Mouse (Mus musculus) MEL (cell line): ENCODE results near the gene Bub1b. TPM values are rescaled to one million over a fixed set of nuclear protein-coding genes. Genes with fewer than 3 reads are reported as not detected.

Source experiments
- DNase-seq: peaks from one replicate; pipeline ENCODE4 v3.0.0; 2011; ENCODE audit warnings: low read depth, low spot score
- H3K27ac ChIP-seq: 2 replicates; pipeline ENCODE4 v1.5.1; 2012; ENCODE audit warnings: low read depth, mild to moderate bottlenecking, control low read depth, low read length, moderate library complexity; ENCODE audit not compliant: control insufficient read depth
- H3K27me3 ChIP-seq, 2 experiments: fragments of 150-350 bp in 1 of 2; sonication (generic) in 1 of 2; 2 replicates each; pipeline ENCODE4 v1.6.1; 2012; ENCODE audit warnings: low read length in 2 of 2, mild to moderate bottlenecking in 2 of 2, improper control_type of control experiment in 1 of 2, moderate library complexity in 1 of 2; ENCODE audit not compliant: insufficient read depth in 2 of 2, control insufficient read depth in 1 of 2
- H3K36me3 ChIP-seq, 2 experiments: 2 replicates each; pipeline ENCODE4 v1.6.1; 2012 to 2014; ENCODE audit warnings: low read length in 2 of 2, improper control_type of control experiment in 1 of 2, inconsistent platforms in 1 of 2, mild to moderate bottlenecking in 1 of 2; ENCODE audit not compliant: insufficient read depth in 2 of 2, control insufficient read depth in 1 of 2
- H3K4me1 ChIP-seq, 2 experiments: fragments of 150-350 bp in 1 of 2; sonication (generic) in 1 of 2; 2 replicates each; pipeline ENCODE4 v1.6.1; 2012; ENCODE audit warnings: low read length in 2 of 2, improper control_type of control experiment in 1 of 2, mild to moderate bottlenecking in 1 of 2; ENCODE audit not compliant: insufficient read depth in 2 of 2, control insufficient read depth in 1 of 2
- H3K4me3 ChIP-seq, 2 experiments: fragments of 150-350 bp in 1 of 2; sonication (generic) in 1 of 2; 2 replicates each; pipeline ENCODE4 v1.5.1; 2012; ENCODE audit warnings: low read depth in 2 of 2, low read length in 2 of 2, mild to moderate bottlenecking in 2 of 2, moderate library complexity in 2 of 2, control low read depth in 1 of 2, improper control_type of control experiment in 1 of 2; ENCODE audit not compliant: control insufficient read depth in 1 of 2, insufficient read depth in 1 of 2
- H3K79me2 ChIP-seq: 2 replicates; pipeline ENCODE4 v1.6.1; 2012; ENCODE audit warnings: mild to moderate bottlenecking, low read length, moderate library complexity; ENCODE audit not compliant: control insufficient read depth, poor library complexity, insufficient read depth
- H3K9ac ChIP-seq: 2 replicates; pipeline ENCODE4 v1.6.1; 2012; ENCODE audit warnings: low read depth, mild to moderate bottlenecking, control low read depth, low read length, moderate library complexity; ENCODE audit not compliant: control insufficient read depth, poor library complexity, severe bottlenecking
- H3K9me3 ChIP-seq: fragments of 150-350 bp; sonication (generic); replicated peaks from 2 replicates; pipeline ENCODE4 v1.6.1; 2012; ENCODE audit warnings: mild to moderate bottlenecking, low read length, improper control_type of control experiment, moderate library complexity; ENCODE audit not compliant: insufficient read depth
- E2F4 ChIP-seq: IDR thresholded peaks from 2 replicates; pipeline ENCODE4 v1.6.1; 2011; ENCODE audit warnings: low read depth, low read length, improper control_type of control experiment, borderline replicate concordance
- EP300 ChIP-seq, 2 experiments: IDR thresholded peaks; 2 replicates each; pipeline ENCODE4 v1.6.1; 2011; ENCODE audit warnings: improper control_type of control experiment in 2 of 2, low read length in 2 of 2, low read depth in 1 of 2, mild to moderate bottlenecking in 1 of 2
- GATA1 ChIP-seq: IDR thresholded peaks from 2 replicates; pipeline ENCODE4 v1.6.1; 2011; ENCODE audit warnings: low read depth, low read length, improper control_type of control experiment
- HCFC1 ChIP-seq: IDR thresholded peaks from 2 replicates; pipeline ENCODE4 v1.6.1; 2012; ENCODE audit warnings: low read depth, mild to moderate bottlenecking, inconsistent platforms, low read length, improper control_type of control experiment, moderate library complexity
- KAT2A ChIP-seq: conservative IDR thresholded peaks from 2 replicates; pipeline ENCODE4 v1.6.1; 2012; ENCODE audit warnings: low read depth, low read length, improper control_type of control experiment, inconsistent platforms
- MAFK ChIP-seq: IDR thresholded peaks from 2 replicates; pipeline ENCODE4 v1.6.1; 2011; ENCODE audit warnings: low read depth, mild to moderate bottlenecking, low read length, improper control_type of control experiment, borderline replicate concordance
- MXI1 ChIP-seq: IDR thresholded peaks from 2 replicates; pipeline ENCODE4 v1.6.1; 2011; ENCODE audit warnings: mild to moderate bottlenecking, low read depth, low read length, improper control_type of control experiment
- MYB ChIP-seq: IDR thresholded peaks from 2 replicates; pipeline ENCODE4 v1.6.1; 2011; ENCODE audit warnings: mild to moderate bottlenecking, low read depth, low read length, improper control_type of control experiment
- SMC3 ChIP-seq: IDR thresholded peaks from 2 replicates; pipeline ENCODE4 v1.6.1; 2011; ENCODE audit warnings: low read depth, low read length, improper control_type of control experiment
- TCF12 ChIP-seq: IDR thresholded peaks from 2 replicates; pipeline ENCODE4 v1.6.1; 2014; ENCODE audit warnings: low read depth, mild to moderate bottlenecking, inconsistent platforms, low read length, improper control_type of control experiment, moderate library complexity
- ZC3H11A ChIP-seq: IDR thresholded peaks from 2 replicates; pipeline ENCODE4 v1.6.1; 2012; ENCODE audit warnings: low read depth, mild to moderate bottlenecking, inconsistent platforms, low read length, improper control_type of control experiment
- ZNF384 ChIP-seq: IDR thresholded peaks from 2 replicates; pipeline ENCODE4 v1.6.1; 2012; ENCODE audit warnings: low read depth, mild to moderate bottlenecking, inconsistent platforms, low read length, improper control_type of control experiment
- polyA plus RNA-seq, 2 experiments: library from polyadenylated mRNA; stranded (reverse) in 1 of 2; unstranded in 1 of 2; fragments of >175 nt in 1 of 2; fragments of >200 nt in 1 of 2; gene quantifications; 2 replicates each; pipeline versions ENCODE4 v1.2.1 to v1.2.4; 2012; ENCODE audit warnings: low replicate concordance in 2 of 2, low read depth in 1 of 2; ENCODE audit not compliant: insufficient read length in 2 of 2, insufficient read depth in 1 of 2, missing spikeins in 1 of 2
- total RNA-seq: library from RNA; depleted of rRNA; stranded (reverse); fragments of 300-350 nt; gene quantifications from 2 replicates; pipeline ENCODE4 v1.2.3, GENCODE M21; 2012

Bub1b gene
- total and polyA plus RNA-seq, 3 experiments, result 87.5 to 120 TPM; not detected in 1

DNA sequence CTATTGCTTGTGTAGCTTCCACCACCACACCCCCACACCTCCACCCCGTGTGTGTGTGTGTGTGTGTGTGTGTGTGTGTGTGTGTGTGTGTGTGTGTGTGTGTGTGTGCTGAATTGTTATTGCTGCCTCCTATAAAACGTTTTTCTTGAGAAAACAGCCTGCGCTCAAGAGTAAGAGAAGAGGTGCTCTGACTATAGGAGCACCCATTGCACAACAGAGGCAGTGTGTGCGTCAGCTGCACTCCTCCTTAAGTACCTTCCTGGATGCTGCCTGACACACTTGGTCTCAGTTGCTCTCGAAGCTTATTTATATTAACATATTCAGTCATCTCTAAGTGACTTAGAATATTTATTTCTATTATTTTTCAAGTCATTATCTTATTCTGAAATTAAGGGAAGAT lies 20.0 kb downstream of the Bub1b start:
- Histone ChIP-seq H3K79me2 (no peaks in the 10 kb centered on the region), H3K27ac (no peak overlapping the region), H3K27me3 (no peaks in the 10 kb centered on the region)
- TF ChIP-seq E2F4 (no peak), ZC3H11A (no peak), MYB (no peak), EP300 (IDR thresholded peaks at IDR 0.05; ENCODE audit: low read depth in 1 of 2, low read length in 2 of 2) (no peak), KAT2A (no peak)
- TF ChIP-seq, all 39 proteins: peak for 0
- Histone ChIP-seq H3K9ac (no peak overlapping the region), H3K36me3 (peaks cover 0 to 42% of the 10 kb centered on the region in 2 experiments; a peak in 2 of 4 replicates), H3K9me3 (no peaks in the 10 kb centered on the region), H3K4me3 (no peak overlapping the region), H3K4me1 (no peaks in the 10 kb centered on the region)
- no peak for DNase-seq

DNA sequence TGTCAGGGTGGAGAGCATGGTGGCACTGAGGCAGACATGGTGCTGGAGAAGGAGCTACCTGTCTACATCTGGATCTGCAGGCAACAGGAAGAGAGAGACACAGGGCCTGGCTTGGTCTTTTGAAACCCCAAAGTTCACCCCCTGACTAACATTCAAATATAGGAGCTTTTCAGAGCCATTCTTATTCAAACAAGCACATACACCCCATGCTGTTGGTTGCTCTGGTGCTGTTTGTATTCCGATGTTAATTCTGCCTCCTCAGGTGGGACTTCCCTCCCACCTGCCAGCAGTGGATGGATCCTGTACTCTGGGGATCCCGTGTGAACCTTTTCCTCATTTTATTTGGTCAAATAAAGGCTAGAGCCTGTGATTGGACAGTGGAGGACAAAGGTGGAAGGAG lies 22.1 kb downstream of the Bub1b start:
- Histone ChIP-seq H3K27ac (no peak overlapping the region), H3K9ac (no peak overlapping the region)
- DNase-seq, result no peak
- TF ChIP-seq TCF12 (no peak), MAFK (no peak), EP300 (IDR thresholded peaks at IDR 0.05; ENCODE audit: low read depth in 1 of 2, low read length in 2 of 2) (no peak), MXI1 (no peak)
- TF ChIP-seq, all 39 proteins: peak for 0
- Histone ChIP-seq H3K36me3 (peaks cover 0 to 45% of the 10 kb centered on the region in 2 experiments; a peak in 2 of 4 replicates), H3K9me3 (no peaks in the 10 kb centered on the region), H3K4me3 (no peak overlapping the region), H3K4me1 (no peaks in the 10 kb centered on the region), H3K79me2 (no peaks in the 10 kb centered on the region), H3K27me3 (no peaks in the 10 kb centered on the region)

DNA sequence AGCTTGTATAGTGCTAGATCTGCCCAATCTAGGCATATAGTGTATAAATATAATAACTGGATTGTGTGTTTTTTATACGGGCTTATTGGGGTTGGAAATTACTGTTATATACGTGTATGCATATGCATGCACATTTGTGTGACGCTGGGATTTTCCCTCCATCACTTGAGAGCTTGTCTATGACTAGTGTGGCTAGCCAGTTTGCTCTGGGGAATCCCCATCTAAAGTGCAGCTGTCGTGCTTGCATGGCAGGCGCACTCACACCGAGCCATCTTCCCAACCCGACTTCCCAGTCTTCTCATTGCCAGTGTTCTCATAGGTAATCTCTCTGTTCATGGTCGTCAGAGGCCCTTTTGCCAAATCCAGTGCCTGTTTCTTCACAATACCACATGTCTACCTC lies 22.6 kb downstream of the Bub1b start:
- no peaks in the 10 kb centered on the region for H3K4me1 ChIP-seq
- no peaks in the 10 kb centered on the region for H3K27me3 ChIP-seq
- no peak overlapping the region for H3K4me3 ChIP-seq
- H3K27ac ChIP-seq, result no peak overlapping the region
- no peak for DNase-seq
- no peaks in the 10 kb centered on the region for H3K79me2 ChIP-seq
- no peak overlapping the region for H3K9ac ChIP-seq
- TF ChIP-seq ZNF384, result no peak
- TF ChIP-seq GATA1, result no peak
- TF ChIP-seq EP300 (IDR thresholded peaks at IDR 0.05; ENCODE audit: low read depth in 1 of 2, low read length in 2 of 2), result no peak
- no peak for TF ChIP-seq SMC3
- no peak for TF ChIP-seq KAT2A
- TF ChIP-seq HCFC1, result no peak
- peaks cover 0 to 43% of the 10 kb centered on the region in 2 experiments; a peak in 2 of 4 replicates for H3K36me3 ChIP-seq
- no peaks in the 10 kb centered on the region for H3K9me3 ChIP-seq
